Mouse (Mus musculus) spleen, adult 18-20 months (tissue): ENCODE measurements around the gene Clps.
A peak's percentile ranks its signal among the peaks of the same experiment; 100 is the strongest.

ENCODE experiments used
- DNase-seq, 2 experiments: peaks; one replicate each; pipeline ENCODE4 v3.0.0; 2022; ENCODE audit warnings: mixed read lengths in 2 of 2

Gene Clps

GRCm38 (mm10) chr17:28549111-28549510 lies 11.5 kb downstream of the Clps start, which contains the start of gene Clpsl2:
Gene Clpsl2 (plus strand): TSS chr17:28549411.
- DNase-seq, result no peak

- no peak for DNase-seq
These were observed 12.0 kb downstream of the Clps start for GRCm38 (mm10) chr17:28548550-28548949.

- DNase-seq, result peak in 1 of 2 experiments; percentile 25
These were observed 13.6 kb downstream of the Clps start for GRCm38 (mm10) chr17:28546925-28547324.

DNA sequence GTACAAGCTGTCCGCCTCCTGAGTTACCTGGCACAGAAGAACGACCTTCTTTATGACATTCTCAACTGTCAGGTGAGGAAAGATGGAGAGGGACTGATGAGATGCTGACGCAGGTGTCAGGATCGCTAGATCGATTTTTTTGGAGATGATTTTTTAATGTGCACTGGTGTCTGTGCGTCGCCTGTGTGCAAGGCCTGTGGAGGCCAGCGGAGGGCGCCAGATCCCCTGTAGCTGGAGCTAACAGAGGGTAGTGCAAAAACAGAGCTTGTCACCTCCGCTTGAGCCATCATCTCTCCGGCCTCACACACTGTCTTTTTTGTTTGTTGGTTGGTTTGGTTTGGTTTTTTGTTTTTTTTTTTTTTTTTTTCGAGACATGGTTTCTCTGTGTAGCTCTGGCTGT lies 22.7 kb downstream of the Clps start:
- no peak for DNase-seq

GRCm38 (mm10) chr17:28533327-28533726 lies 27.2 kb downstream of the Clps start:
- no peak for DNase-seq

GRCm38 (mm10) chr17:28532557-28532956 lies 28.0 kb downstream of the Clps start:
- DNase-seq, result no peak

DNA sequence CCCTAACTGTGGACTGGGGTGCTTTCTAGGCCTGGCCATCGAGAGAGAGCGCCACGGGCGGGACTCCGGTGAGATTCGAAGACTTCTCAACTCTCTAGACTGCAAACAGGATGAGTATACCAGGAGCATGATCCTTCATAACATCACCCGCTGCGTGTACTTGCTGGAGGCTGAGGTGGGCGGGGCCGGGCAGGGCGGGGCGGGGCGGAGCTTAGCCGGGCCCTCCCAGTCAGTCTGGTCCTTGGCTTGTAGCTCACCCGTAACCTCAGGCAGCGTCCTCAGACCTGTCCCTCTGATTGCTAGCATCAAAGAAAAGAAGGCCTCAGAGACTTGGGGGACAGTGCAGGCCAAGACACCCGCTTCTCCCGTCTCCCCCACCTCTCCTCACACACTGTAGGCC lies 28.6 kb downstream of the Clps start:
- DNase-seq, result no peak

GRCm38 (mm10) chr17:28530506-28530905 lies 30.1 kb downstream of the Clps start, which contains the start of gene Armc12:
Gene Armc12 (plus strand): TSS chr17:28530806.
- DNase-seq, result no peak

DNA sequence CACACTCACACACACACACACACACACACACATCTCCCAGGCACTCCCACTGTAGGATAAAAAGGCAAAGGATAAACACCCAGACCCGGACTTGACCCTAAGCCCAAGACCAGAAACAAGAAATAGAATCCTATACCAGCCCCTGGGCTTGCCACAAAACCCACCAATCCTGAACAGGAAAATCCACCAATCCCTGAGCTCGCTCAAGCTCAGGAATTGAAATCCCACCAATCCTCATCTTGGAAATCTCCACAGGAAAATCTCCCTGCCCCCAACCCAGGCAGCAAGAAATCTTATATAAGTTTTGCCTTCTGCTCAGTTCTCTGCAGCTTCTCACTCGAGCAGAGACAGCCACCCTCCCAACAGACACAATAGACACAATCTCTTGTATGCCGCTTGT lies 31.4 kb downstream of the Clps start:
- no peak for DNase-seq

GRCm38 (mm10) chr17:28528043-28528351 lies 32.6 kb downstream of the Clps start:
- DNase-seq, result peak; percentile 82 to 89

GRCm38 (mm10) chr17:28527184-28528042 lies 33.2 kb downstream of the Clps start:
- no peak for DNase-seq

- DNase-seq, result peak in 1 of 2 experiments; percentile 40
These were observed 35.6 kb downstream of the Clps start for GRCm38 (mm10) chr17:28524831-28525430.

DNA sequence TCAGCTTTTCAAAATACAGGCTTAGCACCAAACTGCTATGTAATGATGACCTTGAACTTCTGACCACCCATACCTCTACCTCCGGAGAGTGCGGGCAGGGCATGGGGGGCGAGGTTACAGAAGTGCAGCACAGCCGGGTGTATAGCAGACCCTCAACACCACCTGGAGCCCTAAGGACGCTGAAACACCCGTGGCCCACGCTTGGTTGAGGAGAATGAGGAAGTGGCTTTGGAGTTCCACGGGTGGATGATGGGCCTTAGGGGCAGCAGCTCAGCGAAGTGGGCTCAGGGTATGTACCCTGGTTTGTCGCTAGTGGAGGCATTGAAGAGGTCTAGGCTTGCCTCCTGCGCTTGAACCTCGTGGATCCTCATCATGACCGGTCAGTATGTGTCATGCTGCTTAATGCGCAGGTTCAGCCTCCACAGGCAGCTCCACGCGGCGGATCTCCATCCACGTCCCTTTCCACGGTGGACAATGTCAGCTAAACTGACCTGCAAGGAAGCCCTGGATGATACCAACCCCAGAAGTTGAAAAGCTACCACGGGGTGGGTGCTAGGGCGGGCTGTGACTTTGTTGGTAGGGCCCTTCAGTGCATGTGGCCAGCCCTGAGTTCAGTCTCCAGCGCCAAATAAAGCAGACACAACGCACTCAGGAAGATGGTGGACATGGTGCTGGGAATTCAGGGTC lies 36.4 kb downstream of the Clps start:
- peak; percentile 53 to 62 for DNase-seq

DNA sequence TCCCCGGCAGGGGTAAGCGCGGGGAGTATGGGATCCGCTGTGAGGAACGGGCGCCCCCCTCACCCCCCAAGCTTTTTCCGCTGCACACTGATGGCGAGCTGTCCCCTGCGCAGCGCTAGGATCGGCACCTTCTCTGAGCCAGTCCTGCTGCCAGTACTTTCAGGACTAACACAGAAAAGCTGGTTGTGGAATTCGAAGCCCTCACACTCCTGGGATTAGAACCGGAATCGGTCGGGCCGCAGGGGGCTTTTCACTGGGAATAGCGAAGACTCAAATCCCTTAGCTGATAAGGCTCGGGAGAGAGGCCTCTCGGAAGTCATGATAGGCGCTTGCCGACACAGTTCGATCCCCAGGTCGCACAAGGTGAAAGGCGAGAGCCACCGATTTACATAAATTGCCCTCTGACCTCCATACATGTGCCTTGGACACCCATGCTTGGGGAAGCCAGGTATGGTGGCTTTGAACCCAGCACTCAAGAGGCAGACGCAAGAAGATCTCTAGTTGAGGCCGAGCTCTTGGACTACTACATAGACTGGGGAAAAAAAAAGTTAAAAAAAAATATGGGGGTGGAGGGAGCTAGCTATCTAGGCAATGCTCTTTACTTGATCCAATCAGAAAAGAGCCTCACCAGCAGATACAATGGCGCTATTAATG lies 37.1 kb downstream of the Clps start:
- no peak for DNase-seq

DNA sequence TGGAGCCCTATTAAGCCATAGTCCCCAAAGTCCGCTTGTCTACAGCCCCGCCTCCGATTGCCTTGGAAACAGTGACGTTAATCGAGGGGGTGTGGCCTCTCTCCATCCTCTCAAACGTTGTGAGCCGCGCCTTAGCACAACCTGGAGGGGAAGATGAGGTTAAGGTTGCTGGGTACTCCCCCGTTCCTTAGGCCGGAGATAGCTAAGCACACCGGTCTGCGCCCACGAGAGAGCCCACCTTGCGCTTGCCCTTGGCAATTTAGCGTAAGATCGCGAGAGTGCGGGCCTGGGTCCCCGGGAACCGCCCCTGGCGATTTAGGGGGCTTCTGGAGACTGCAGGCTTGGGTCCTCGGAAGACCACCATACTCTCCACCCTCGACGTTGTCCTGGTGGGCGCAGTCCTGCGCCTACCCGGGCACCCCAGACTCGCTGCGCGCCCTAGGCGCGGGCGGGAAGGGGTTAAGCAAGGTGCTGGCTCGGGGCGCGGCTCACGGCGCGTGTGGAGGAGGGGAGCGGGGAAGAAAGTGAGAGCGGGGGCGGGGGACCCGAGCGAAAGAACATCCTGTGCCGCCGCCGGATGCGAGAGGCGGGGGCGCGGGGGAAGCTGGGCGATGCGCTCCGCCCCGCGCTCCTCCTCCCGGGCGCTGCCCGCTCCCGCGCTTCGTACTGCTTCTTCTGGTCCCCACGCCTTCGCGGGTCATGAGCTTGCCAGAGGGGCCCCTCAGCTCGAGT lies 37.8 kb downstream of the Clps start:
- peak; percentile 95 to 98 for DNase-seq

DNA sequence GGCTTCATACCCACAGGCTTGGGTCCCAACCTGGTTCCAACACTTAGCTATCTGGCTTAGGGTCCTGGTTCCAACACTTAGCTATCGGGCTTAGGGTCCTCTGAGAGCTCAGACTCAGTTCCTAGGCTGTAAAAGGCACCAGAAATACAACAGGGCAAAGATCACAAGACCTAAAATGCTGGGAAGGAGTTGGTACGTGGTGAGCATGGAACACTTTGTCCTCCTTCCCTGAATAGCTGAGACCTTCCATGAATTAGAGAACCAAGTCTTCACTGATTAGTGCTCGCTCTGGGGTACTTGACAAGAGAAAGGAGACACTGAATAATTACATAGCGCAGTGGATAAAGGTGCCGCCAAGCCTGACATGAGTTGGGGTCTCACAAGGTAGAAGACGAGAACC lies 38.6 kb downstream of the Clps start:
- no peak for DNase-seq

- DNase-seq, result no peak
These were observed 39.4 kb downstream of the Clps start for GRCm38 (mm10) chr17:28521071-28521726.

GRCm38 (mm10) chr17:28520561-28520960 lies 40.0 kb downstream of the Clps start:
- DNase-seq, result no peak

GRCm38 (mm10) chr17:28519827-28520226 lies 40.7 kb downstream of the Clps start:
- DNase-seq, result no peak

DNA sequence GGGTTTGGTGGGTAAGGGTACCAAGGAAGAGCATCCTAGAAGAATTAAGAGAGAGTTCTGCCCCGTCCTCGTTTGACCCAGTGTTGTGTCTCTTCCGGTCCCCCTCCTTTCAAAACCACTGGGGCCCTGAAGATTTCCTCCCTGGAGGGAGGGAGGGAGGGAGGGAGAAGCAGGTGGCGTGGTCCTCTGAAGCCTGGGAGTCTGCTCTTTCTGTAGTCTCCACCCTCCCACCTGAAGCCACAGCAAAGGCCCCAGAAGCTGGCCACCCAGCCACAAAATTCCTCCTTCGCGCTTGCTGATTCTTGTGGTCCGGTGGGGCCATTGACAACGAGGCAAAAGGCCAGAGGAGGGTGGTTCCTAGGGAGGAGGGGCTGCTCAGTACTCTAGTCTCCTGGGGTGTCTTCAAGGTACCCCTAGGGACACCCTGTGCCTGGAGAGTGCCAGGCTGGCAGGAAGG lies 41.9 kb downstream of the Clps start:
- peak; percentile 51 to 60 for DNase-seq

GRCm38 (mm10) chr17:28517956-28518614 lies 42.5 kb downstream of the Clps start:
- peak; percentile 84 to 87 for DNase-seq
